Comparison of ENCODE assay signal across 8 mouse cellular contexts in genomic region chr12:80264388-80264787, GRCm38 (mm10). TPM values are rescaled to one million over a fixed set of nuclear protein-coding genes. Genes with fewer than 3 reads are reported as not detected.
DNase-seq lines count a peak whose midpoint lies in the region; ATAC-seq lines count a peak whose summit lies in the region.

No protein-coding gene starts in this region.

- ATAC-seq in granulocyte monocyte progenitor cell, adult 5-6 weeks (replicated peaks; ENCODE audit: poor library complexity, severe bottlenecking) = peak; percentile 40
- ATAC-seq in megakaryocyte progenitor cell, adult 5-6 weeks (replicated peaks; ENCODE audit: poor library complexity) = peak; percentile 24; the same call in 1 of the 2 replicates

- DNase-seq in CD4-positive, CD25-positive, alpha-beta regulatory T cell, adult 2 months (ENCODE audit: low read depth, low spot score) = peak; percentile 56
- peak; percentile 21 for DNase-seq in MEL-GATA-1-ER (ENCODE audit: extremely low read depth, low read depth)
- peak; percentile 20 for DNase-seq in liver
- peak; percentile 30 to 49 for DNase-seq in thymus, adult 18-20 months
- DNase-seq in thymus, postnatal 14 days = peak; percentile 78
- peak; percentile 80 for DNase-seq in thymus, postnatal 4 days

RNA-seq across cellular contexts. Expression of gene Actn1, which starts 4.2 kb away (rescaled TPM):
- total RNA-seq in granulocyte monocyte progenitor cell, adult 5-6 weeks (2014; fragmentation: Nextera tagmentation) = 14.7 and 18.2 TPM in 2 replicates
- total RNA-seq in granulocyte monocyte progenitor cell, adult 5-6 weeks (2017) = 10.1 and 13.9 TPM in 2 replicates
- 14.8 and 17.2 TPM in 2 replicates for total RNA-seq in megakaryocyte progenitor cell, adult 5-6 weeks (2015)
- total RNA-seq in megakaryocyte progenitor cell, adult 5-6 weeks (2017) = 17.8 and 19.4 TPM in 2 replicates

Comparison
In these comparisons a context has a peak if more than half of its experiments do, and no peak if none do; other contexts are left out.
1. Peak in every context shown above with its lines: DNase-seq and ATAC-seq.
2. DNase-seq: peak in every context shown above with its lines; median percentile 80 in thymus, postnatal 4 days; 78 in thymus, postnatal 14 days; 56 in CD4-positive, CD25-positive, alpha-beta regulatory T cell, adult 2 months; 40 in thymus, adult 18-20 months; 21 in MEL-GATA-1-ER; 20 in liver.